Mouse (Mus musculus): ENCODE data around the gene Setd3.

Setd3 gene

DNA sequence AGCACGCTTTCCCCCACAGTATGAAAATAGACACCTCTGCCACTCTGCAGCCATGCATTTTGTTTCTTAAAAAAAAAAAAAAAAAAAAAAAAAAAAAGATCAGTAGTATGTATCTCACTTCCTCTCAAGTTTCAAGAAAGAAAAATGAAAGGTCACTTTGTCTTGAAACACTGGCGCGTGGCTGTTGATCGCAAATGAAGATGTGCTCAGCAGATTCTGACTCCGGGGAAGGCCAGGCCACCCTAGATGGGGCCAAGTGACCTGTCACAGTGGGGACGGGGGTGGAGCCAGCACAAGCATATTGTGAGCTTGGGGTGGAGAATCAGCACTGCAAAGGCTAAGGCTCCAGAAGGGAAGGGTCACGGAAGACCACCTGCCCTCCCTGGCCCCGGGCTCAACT, 24.8 kb upstream of the Setd3 start:
- DNase-seq (ENCODE audit: extremely low spot score) = no peak

DNA sequence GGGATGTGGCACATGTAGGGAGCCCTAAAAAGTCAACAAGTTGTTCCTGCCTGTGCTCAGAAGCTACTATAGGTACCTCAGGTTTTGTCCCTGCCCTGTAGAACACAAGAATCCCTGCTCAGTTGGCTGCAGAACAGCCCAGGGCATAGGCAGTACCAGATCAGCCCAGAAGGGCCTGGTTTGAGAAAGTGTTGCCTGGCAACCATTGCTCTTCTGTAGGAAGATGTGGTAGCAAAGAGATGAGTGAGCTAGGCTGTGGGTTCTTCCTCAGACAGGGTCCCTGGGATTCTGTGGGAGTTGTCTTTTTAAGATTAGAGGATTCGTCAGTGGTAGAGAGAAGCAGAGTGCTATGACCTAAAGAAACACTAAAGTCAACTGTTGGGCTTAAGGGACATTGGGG, 21.0 kb upstream of the Setd3 start:
- DNase-seq (ENCODE audit: extremely low spot score) = no peak

DNA sequence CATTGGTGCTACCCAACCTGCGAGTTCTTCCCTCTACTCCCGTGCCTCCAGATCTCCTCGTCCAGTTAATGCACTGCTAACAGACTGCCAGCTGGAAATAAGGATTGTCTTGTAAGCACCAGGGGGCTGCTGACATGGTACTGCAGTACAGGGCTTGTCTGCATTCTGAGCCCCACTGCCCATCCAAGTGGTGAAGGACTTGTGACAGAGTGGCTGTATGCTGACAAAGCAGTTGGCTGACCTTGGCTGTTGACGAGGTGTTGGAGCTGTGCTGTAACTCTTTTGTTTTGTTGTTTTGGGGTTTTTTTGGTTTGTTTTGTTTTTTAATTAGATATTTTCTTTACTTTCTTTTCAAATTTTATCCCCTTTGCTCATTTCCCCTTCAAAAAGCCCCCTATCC, 19.3 kb upstream of the Setd3 start:
- no peak for DNase-seq (ENCODE audit: extremely low spot score)

DNA sequence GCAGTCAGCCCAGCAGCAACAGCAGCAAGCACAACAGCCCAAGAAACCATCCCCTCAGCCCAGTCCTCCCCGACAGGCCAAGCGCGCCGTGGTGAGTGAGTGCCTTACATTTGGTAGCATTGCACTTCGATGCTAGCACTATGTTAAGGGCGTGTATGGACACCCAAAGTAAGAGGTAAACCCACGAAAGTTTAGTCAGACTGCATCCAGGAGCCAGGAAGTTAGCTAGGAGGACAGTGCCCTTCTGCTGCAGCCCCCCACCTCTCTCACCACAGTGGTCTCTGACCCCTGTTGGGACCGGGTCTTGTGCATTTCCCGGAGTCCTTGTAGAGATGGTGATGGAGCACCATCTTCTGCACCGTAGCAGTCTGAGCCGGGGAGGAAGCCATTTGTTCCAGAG, 16.6 kb upstream of the Setd3 start:
- no peak for DNase-seq (ENCODE audit: extremely low spot score)

DNA sequence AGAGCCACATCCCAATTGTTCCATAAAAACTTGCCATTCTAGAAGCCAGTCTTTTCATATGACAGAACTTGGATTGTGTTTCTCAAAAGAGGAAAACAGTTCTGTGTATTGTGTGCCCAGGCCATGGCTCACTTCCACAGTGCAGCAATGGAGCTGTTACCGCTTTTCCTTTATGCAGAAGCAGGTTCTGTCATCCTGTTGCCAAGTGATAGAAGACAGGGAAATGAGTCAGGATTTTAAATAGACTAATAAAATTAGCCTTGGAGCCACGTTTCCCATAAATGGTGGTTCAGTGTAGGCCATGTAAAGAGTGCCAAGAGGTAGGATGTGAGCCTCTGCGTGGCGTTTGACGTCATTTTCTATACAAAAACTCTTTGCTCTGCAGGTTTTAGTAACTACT, 14.8 kb upstream of the Setd3 start:
- DNase-seq (ENCODE audit: extremely low spot score) = no peak

DNA sequence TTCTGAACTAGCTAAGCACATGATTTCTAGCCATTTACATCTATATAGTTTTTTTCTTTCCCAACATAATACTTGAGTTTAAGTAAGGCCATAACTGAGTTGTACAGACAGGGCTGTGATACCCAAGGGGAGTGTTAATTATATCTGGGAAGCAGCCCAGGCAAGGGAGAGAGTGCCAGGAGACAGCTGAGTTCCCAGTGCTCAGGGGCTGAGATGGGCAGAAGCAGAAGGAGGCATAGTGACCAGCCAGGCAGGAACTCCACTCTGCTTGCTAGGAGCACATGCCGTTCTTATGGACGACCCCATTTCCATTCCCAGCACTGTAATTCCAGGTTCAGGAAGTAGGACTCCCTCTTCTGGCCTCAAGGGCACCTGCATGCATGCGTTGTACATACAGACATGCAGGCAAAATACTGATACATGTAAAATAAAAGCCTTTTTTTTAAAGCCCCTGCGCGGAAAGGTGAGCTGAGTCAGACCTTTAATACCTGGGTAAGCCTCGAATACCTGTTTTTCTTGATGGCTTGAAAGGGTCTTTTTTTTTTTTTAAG, 8.5 kb upstream of the Setd3 start:
- DNase-seq (ENCODE audit: extremely low spot score) = no peak

DNA sequence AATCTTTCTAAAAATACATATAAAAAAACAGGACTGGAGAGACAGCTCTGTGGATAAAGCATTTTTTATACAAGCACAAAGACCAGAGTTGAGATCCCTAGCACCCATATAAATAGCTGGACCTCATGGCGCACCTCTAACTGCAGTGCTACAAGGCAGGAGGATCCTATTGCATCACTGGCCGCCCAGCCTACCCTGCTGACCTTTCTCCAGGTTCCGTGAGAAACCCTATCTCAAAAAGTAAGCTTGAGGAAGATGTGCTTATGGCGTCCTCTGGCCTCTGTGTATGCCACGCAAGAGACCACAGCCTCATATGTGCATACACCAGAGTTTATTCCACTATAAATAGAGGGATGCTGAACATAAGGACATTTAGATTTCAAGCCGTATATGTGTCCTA, 2.6 kb upstream of the Setd3 start:
- DNase-seq (ENCODE audit: extremely low spot score) = no peak

DNA sequence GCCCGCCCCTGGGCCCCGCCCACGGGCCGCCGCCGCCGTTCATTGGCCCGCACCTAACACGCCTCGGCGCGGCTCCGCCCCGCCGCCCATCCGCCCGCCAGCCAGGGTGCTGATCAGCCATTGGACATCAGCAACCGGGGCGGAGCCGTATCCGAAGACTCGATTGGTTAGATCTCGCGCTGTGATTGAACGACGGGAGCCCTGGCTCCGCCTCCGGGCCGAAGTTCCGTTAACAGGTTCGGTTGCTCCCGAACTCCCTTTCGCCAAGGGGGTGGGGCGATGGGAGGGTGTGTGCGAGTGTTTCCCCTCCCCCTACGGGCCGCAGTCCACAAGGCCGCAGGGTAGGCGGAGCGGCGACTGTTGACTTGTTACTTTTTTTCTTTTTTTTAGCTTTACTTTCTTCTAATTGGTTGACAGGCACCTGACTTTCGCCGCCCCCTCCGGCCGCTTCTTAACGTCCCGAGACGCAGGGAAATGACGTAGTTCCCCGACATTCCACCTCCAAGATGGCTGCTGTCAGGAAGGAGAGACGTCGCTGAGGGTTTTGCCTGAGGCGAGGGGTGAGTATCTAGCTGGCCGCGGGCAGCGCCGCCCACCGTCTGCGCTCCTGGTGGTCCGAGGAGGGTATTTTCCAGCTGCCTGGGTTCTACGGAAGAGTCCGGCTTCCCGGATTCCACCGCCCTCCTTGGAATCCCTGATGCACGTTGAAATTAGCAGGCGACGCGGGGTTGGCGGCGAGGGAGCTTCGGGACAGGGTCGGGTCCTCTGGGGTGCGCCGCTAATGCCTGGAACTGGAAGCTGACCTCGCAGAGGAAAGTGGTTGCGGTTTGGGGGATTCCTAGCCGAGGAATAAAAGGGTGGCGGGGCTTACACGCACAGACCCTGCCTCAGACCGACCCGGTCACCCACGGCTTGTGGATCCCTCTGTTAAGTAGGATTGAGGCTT, 480 bp upstream of the Setd3 start, which contains the start of gene Ccnk:
Ccnk (plus strand) TSS at position 259 of the 946 bp plus-strand sequence.
- DNase-seq (ENCODE audit: extremely low spot score) = peak; percentile 98

DNA sequence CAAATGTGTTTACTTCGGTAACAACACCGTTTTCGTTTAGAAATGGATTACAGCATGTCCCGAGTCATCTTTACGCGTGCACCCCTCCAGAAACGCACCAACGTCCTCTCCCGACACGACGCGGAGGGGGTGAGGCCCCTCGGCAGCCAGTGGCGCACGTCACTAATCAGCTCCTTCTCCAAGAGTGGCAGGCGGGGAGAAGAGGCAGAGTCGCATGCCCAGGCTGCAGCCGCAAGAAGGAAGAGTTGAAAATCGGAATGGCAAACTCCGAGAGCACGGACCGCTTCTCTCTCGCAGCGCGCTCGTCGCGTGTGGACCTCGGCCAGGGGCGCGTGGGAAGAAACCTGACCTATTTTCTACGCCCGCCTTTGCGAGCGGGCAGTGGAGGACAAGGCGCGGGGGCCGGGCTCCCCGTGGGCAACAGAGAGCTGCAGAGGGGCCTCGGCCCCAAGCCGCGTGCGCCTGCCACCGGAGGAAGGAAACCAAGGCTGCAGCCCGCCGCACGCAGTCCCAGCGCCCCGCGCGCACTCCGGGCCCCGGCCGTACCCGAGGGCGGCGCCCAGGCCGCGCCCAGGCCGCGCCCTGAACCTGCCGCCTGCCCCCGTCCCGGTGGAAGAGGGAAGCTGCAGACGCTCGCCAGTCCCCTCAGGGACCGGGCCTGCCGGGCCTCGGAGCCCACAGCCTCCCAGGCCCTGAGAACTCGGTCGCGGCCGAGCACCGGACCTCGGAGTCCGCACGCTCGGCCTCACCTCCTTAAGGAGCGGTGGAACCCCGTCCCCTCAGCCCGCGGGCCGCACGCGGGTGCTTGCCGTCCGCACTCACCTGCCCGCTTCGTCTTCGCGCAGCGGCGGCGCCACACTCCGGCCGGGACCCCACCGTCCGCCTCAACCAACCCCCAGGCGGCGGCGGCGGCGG, 526 bp downstream of the Setd3 start:
- peak; percentile 59 for DNase-seq (ENCODE audit: extremely low spot score)

DNA sequence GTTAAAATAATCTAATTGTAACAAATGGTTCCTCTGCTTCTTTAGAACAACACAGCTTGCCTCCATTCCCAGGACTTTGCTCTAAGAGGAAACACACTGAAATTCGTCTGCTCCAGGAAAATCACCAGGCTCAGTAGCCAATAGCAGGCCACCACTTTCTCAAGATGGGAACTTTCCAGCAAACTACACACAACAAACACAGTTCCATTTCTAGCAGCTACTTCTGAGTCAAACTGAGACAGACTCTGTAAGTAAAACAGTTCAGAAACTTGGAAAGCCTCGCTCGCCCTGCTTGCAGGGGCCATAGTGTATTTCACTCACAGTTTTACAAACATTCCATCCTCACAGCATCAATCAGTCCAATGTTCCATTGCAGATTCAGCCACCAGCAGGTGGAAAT, 2.7 kb downstream of the Setd3 start:
- DNase-seq (ENCODE audit: extremely low spot score) = no peak

DNA sequence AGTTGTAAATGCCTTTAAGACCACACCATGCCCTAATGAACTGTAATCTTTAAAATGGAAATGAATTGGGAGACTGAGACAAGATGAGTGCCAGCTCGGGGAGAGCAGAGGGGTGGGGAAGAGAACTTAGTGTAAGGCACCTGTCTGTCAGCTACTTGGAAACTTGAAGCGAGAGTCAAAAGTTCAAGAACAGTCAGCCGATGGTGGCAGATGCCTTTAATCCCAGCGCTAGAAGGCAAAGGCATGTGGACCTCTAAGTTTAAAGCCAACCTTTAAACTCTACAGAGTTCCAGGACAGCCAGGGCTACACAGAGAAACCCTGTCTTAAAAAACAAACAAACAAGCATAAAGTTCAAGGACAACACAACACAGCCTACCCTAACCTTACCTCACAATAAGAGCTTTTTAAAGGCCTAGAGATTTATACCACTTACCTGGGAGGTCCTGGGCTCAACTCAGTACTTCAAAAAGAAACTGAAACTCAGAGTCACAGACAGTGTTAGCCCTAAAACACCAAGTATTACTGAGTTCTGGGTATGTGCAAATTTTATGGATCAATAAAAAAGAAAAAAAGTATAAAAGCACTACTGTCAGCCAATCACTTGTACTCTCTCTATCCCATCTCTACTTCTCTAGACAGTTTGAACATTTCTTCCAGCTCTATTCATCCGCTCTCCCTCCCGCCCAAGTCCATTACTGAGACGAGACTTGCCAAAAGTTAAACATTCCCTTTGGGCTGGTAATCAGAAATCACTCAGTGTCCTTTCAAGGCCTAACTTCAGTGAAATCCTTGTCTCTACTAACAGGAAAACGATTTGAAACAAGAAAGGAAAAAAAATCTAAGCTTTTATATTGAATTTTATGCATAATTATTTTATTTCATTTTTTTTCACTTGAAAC, 4.3 kb downstream of the Setd3 start:
- DNase-seq (ENCODE audit: extremely low spot score) = no peak

DNA sequence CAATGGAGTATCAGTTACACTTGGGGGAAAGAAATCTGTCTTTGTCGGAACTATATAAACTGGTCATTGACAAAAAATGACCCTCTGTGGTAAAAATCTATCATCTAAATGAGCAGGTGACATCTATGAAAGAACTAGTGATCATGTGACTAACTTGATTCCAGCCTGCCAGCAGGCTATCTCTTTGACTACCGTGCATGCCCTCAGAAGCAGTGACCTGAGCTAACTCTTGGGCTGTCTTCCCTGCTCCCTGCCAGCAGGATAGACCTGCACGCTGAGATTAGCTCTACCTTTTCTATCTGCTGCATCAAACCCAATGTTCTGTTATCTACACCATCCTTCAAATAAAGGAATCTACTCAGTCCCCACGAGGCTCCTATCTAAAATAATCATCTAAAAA, 6.5 kb downstream of the Setd3 start:
- DNase-seq (ENCODE audit: extremely low spot score) = no peak

DNA sequence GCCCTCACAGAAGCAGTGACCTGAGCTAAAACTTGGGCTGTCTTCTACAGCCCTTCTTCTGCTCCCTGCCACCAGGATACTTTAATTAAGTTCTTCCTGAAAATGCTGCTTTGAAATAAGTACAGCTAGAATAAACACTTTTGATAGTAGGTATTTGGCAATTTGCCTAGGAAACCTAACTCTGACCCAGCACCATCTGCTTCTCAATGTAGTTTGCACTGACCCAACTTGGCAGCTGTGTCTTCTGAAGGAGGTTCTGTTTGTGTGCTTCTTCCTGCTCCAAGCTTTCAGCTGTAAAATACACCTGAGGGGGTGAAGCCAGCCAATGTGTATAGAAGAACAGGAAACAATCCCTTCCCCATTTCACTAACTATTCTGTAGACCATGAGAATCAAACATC, 7.8 kb downstream of the Setd3 start:
- no peak for DNase-seq (ENCODE audit: extremely low spot score)

DNA sequence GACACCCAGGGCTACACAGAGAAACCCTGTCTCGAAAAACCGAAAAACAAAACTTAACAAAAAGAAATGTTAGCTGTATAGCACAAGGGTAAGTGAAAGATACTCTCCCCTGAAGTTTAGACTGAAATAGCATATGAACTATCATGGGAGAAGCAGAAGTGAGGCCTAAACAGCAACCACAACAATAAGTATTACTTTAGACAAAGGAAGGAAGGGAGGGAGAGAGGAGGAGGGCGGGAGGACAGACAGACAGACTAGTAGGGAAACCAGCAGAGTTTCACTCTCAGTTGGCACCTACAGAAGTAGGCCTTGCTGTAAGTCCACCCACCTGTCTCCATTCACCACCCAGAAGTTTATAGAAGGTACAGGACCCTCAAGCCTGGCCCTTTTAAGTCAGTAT, 8.6 kb downstream of the Setd3 start:
- DNase-seq (ENCODE audit: extremely low spot score) = no peak

DNA sequence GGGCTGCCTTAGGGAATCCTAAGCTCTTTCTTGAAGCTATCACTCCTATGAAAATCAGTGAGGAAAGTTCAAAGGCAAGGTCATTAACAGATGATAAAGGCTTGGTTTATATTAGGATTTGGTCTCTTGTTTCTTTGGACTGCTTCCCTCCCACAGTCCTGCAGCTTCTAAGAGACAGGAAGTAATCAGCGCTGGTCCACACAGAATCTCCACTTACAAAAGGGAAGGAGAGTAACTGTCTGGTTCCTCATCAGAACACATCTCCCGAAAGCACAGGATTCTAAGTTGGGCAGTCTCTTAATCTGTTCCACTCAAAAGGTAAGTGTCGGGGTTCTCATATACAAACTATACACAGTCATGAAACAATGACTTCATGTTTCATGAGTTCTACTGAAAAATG, 10.2 kb downstream of the Setd3 start:
- no peak for DNase-seq (ENCODE audit: extremely low spot score)

DNA sequence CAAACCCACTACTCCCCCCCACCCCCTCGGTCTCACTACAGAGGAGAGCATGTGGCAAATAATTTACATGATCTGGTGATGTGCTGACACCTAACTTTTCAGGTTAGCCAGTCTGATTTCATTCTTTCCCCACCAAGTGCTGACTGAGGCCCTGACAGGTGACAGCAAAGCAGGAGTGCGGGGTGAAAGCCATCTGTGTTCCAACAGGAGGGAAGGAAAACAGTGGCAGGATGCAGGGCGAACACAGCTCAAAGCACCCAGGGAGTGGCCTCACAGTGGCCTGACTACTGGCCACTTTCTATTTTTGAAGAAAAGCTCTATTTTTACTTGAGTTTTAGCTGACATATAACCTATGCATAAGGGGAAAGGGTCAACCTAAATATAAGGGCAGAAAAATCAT, 15.4 kb downstream of the Setd3 start:
- no peak for DNase-seq (ENCODE audit: extremely low spot score)

DNA sequence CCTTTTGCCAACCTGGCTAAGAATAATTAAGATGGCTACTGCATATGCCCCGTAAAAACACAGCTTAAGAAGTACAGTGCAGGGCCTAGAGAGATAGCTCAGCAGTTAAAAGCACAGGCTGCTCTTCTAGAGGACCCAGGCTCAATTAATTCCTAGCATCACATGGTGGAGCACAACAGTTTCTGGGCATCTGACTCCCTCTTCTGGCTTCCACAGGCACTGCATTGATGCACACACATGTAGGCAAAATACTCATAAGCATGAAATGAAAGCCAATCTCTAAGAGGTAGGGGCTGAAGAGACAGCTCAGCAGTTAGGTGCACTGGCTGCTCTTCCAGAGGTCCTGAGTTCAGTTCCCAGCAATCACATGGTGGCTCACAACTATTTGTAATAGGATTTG, 17.1 kb downstream of the Setd3 start:
- peak; percentile 24 for DNase-seq (ENCODE audit: extremely low spot score)

DNA sequence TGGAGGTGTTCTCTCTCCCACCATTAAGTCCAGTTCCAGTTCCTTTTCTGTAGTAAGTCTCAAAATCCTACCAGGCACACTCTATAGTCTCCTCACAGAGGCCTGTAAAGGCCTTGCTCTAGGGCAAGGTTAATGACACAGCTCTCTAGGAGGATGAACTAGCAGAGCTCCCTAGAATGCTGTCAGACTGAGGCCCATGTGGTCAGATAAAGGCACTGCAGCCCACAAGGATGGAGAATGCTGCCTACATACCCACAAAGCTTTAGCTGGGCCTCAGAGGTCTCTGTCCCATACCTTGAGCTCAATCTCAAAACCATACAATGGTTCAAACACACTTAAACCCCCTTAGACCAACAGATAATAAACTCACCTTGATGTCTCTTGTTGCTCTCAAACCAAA, 19.3 kb downstream of the Setd3 start:
- DNase-seq (ENCODE audit: extremely low spot score) = no peak

DNA sequence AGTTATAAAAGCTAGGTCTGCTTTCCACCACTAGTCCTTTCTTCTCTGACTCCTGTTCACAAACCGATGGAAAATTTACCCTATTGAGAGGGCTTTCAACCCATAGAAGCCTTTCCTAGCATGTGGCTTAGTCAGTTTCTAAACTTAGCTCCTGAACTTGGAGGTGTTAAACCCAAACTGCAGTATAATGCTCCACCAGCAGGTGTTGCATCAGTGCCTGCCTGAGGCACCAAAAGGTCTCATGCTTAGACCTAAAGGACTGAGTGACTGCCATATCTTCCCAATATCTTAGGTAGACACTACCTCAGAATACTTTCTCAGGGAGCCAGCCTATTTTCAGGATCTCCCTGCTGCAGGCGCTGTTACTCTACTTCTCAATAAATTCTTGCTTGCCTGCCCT, 26.4 kb downstream of the Setd3 start:
- DNase-seq (ENCODE audit: extremely low spot score) = no peak

DNA sequence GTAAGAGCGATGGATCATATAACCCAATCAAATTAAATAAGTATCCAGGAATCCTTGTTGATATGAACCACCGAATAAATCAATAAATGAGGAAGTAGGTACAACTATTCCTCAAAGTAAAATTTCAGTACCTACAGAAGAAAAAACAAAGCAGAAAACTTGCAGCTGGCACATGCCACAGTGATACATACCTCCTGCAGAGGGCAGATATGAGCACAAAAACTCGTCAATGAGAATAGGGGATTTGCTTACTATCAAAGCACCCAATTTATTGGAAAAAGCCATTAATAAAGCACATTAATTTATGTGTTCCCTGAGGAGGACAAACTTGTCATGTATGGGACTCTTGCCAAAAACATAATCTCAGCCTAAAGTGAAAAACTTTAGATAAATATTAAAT, 29.4 kb downstream of the Setd3 start:
- no peak for DNase-seq (ENCODE audit: extremely low spot score)

DNA sequence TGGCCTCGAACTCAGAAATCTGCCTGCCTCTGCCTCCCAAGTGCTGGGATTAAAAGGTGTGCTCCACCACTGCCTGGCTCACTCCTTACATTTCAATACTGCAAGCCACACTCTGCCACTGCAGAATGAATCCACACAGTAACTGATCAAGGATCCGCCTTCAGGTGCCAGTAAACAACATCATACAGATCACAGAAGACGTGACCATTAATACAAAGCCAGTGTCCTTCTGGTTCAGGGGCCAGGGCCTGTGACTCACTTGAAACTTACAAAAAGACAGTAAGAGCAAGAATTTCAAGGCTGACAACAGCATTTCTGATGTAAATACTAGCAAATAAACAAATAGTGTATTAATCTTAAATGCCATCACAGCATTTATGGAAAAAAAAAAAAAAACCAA, 33.9 kb downstream of the Setd3 start:
- DNase-seq (ENCODE audit: extremely low spot score) = no peak

All from embryo, embryonic 9.5 days (tissue).